Mouse (Mus musculus): ENCODE measurements around the gene Erich3. TPM values are rescaled to one million over a fixed set of nuclear protein-coding genes. Genes with fewer than 3 reads are reported as not detected.

The Erich3 gene
- polyA plus RNA-seq (2017; shearing (Covaris generic)): under 1 TPM in 1 of 2 experiments, not detected in 1; 0.34 TPM

GRCm38 (mm10) chr3:154663545-154663944 is at the start of gene Erich3:
Gene Erich3, plus strand, starts transcription at chr3:154663859.

Other genes starting within 250 kb of the Erich3 start
- gene Cryz, start 67.1 kb upstream of the Erich3 start, polyA plus RNA-seq (2017; shearing (Covaris generic)): 1 to 10 TPM; 1.1 to 4.4 TPM
- gene Tyw3, start 66.8 kb upstream of the Erich3 start, polyA plus RNA-seq (2017; shearing (Covaris generic)): 1 to 10 TPM; 5.7 to 7.6 TPM